Mouse (Mus musculus): ENCODE measurements around the gene Ten1. TPM values are rescaled to one million over a fixed set of nuclear protein-coding genes. Genes with fewer than 3 reads are reported as not detected.
A peak's percentile ranks its signal among the peaks of the same experiment; 100 is the strongest.

The Ten1 gene
- polyA plus RNA-seq, 1 experiment from 2014 or later: 38.4 TPM

DNA sequence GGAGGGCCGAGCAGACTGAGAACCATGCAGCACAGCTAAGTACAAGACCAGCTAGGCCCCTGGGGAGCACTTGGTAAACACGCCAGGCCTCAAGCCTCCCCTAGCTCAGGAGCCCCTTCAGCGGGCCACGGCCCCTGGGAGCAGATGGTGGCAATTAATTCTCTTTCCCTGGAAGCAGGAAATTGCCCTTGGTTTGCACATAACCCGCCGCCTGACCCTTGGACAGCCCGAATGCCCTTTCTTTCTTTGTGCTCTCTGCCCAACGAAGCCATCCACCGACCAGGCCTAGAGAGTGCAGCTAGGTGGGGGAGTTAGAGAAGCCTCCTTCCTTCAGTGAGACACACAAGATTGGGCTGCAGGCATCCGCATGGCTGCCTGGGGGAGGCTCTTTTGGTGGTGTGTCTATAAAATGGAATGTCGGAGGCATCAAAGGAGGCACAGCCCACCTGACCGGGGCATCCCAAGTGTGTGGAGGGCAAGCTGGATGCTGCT is 43.1 kb downstream of the Ten1 start:
- ATAC-seq (ENCODE audit: low read depth): no peak
- H3K9me3 ChIP-seq (replicated peaks): no peaks in the 10 kb centered on the region
- H3K4me1 ChIP-seq (replicated peaks): peaks cover 17% of the 10 kb centered on the region
- peaks cover 37% of the 10 kb centered on the region for H3K36me3 ChIP-seq
- no peak overlapping the region for H3K27ac ChIP-seq
- DNase-seq: no peak
- H3K27me3 ChIP-seq: peaks cover 27% of the 10 kb centered on the region
- H3K9ac ChIP-seq: no peak overlapping the region
- no peak overlapping the region for H3K4me2 ChIP-seq
- WGBS (ENCODE audit: insufficient replicate concordance): 63% methylated on average over 12 of the region's 12 CpGs
- H3K4me3 ChIP-seq (replicated peaks): no peak overlapping the region

DNA sequence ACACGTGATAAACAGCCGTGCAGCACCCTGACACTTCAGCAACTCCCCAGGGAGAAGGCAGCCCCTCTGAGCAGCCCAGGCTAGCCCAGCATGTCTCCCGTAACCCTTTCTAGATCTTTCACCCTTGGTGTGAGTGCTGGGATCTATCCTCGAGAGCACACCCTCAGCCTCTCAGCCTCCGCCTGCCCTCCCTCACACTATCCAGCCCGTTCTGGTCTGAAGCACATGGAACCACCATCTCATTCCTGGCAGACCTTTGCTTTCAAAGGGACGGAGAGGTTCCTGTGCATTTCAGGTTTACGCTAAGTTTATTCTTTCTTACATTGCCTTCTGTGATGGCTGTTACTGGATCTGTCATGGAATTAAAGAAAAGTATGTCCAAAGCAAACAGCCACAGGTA is 45.9 kb downstream of the Ten1 start:
- H3K4me3 ChIP-seq (replicated peaks): no peak overlapping the region
- H3K27me3 ChIP-seq: 0 out of 2 replicates have a peak, but pooled peaks cover 4% of the 10 kb centered on the region
- H3K9ac ChIP-seq: no peak overlapping the region
- H3K4me2 ChIP-seq: no peak overlapping the region
- peaks cover 6% of the 10 kb centered on the region; the same call in 1 of the 2 replicates for H3K4me1 ChIP-seq (replicated peaks)
- no peaks in the 10 kb centered on the region for H3K9me3 ChIP-seq (replicated peaks)
- peaks cover 65% of the 10 kb centered on the region for H3K36me3 ChIP-seq
- ATAC-seq (ENCODE audit: low read depth) (no peak), DNase-seq (no peak)
- no peak overlapping the region for H3K27ac ChIP-seq
- 85% methylated on average over 8 of the region's 8 CpGs for WGBS (ENCODE audit: insufficient replicate concordance)

DNA sequence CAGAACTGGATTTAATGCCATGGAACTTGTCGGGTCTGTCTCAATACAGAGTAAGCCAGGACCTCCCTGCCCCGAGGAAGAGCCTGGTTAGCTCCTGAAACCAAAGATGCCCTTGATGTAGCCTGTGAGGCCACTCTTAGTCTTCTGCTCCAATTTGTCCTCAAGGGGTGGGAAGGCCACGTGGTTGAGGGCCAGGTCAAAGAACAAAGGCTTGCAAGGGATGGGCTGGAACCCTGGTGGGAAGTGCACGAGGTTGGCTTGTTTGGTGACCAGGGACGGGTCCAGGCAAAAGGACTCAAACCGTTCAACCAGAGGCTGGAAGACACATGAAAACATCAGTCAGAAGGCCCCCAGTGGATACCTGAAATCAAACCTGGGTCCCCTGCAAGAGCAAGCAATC is 47.0 kb downstream of the Ten1 start:
- Histone ChIP-seq H3K27ac (no peak overlapping the region), H3K36me3 (peaks cover 75% of the 10 kb centered on the region), H3K4me3 (replicated peaks) (no peak overlapping the region), H3K4me2 (no peak overlapping the region), H3K27me3 (no peaks in the 10 kb centered on the region), H3K9me3 (replicated peaks) (no peaks in the 10 kb centered on the region), H3K4me1 (replicated peaks) (peaks cover 6% of the 10 kb centered on the region; the same call in 1 of the 2 replicates), H3K9ac (no peak overlapping the region)
- WGBS (ENCODE audit: insufficient replicate concordance): 80% methylated on average over 6 of the region's 6 CpGs
- DNase-seq: no peak
- no peak for ATAC-seq (ENCODE audit: low read depth)

GRCm38 (mm10) chr11:116247502-116248222 is 49.0 kb downstream of the Ten1 start:
- no peaks in the 10 kb centered on the region for H3K9me3 ChIP-seq (replicated peaks)
- whole genome bisulfite sequencing (ENCODE audit: insufficient replicate concordance): 78% methylated on average over 14 of the region's 14 CpGs
- no peak for DNase-seq
- H3K4me2 ChIP-seq: no peak overlapping the region
- H3K4me3 ChIP-seq (replicated peaks): no peak overlapping the region
- H3K4me1 ChIP-seq (replicated peaks): no peaks in the 10 kb centered on the region
- no peak for ATAC-seq (ENCODE audit: low read depth)
- no peaks in the 10 kb centered on the region for H3K27me3 ChIP-seq
- no peak overlapping the region for H3K9ac ChIP-seq
- H3K36me3 ChIP-seq: peaks cover 95% of the 10 kb centered on the region
- H3K27ac ChIP-seq: no peak overlapping the region

GRCm38 (mm10) chr11:116250898-116251297 is 52.2 kb downstream of the Ten1 start:
- ATAC-seq (ENCODE audit: low read depth) (no peak), DNase-seq (no peak)
- Histone ChIP-seq H3K9ac (no peak overlapping the region), H3K4me2 (no peak overlapping the region), H3K27ac (no peak overlapping the region), H3K36me3 (peaks cover 97% of the 10 kb centered on the region), H3K4me1 (replicated peaks) (peaks cover 11% of the 10 kb centered on the region), H3K4me3 (replicated peaks) (no peak overlapping the region), H3K9me3 (replicated peaks) (no peaks in the 10 kb centered on the region), H3K27me3 (no peaks in the 10 kb centered on the region)
- WGBS (ENCODE audit: insufficient replicate concordance): 87% methylated on average over 8 of the region's 8 CpGs

DNA sequence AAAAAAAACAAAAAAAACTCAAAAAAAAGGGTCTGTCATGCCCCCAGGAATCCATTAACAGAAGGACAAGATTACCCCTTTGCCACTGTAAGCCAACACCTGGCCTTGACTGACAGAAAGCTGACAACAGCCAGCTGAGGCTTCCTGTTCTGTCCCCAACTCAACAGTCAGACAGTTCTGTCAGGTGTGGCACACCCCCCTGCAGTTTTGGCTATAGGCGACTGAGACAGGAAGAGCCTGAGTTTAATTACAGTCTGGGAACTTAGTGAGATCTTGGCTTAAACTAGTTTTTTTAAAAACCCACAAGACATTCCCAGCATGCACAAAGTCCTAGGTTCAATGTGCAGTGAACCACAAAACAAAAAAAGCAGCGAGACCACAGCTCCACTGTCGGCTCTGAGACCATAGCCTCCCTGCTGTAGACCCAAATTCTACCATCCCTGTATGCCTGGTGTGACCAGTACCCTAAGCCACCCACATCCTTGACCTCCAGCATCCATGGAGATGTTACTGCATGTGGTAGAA is 54.5 kb downstream of the Ten1 start:
- no peak overlapping the region for H3K27ac ChIP-seq
- H3K27me3 ChIP-seq: no peaks in the 10 kb centered on the region
- DNase-seq: no peak
- ATAC-seq (ENCODE audit: low read depth): no peak
- H3K9ac ChIP-seq: no peak overlapping the region
- 66% methylated on average over 3 of the region's 3 CpGs for WGBS (ENCODE audit: insufficient replicate concordance)
- no peak overlapping the region for H3K4me2 ChIP-seq
- no peaks in the 10 kb centered on the region for H3K9me3 ChIP-seq (replicated peaks)
- H3K36me3 ChIP-seq: peaks cover 97% of the 10 kb centered on the region
- H3K4me1 ChIP-seq (replicated peaks): peaks cover 17% of the 10 kb centered on the region
- no peak overlapping the region for H3K4me3 ChIP-seq (replicated peaks)

- H3K4me2 ChIP-seq: no peak overlapping the region
- no peak overlapping the region for H3K9ac ChIP-seq
- H3K36me3 ChIP-seq: peaks cover 97% of the 10 kb centered on the region
- peaks cover 22% of the 10 kb centered on the region for H3K4me1 ChIP-seq (replicated peaks)
- peak overlapping the region; percentile 41; the same call in 1 of the 2 replicates for H3K27ac ChIP-seq
- no peaks in the 10 kb centered on the region for H3K9me3 ChIP-seq (replicated peaks)
- WGBS (ENCODE audit: insufficient replicate concordance): 39% methylated on average over 9 of the region's 9 CpGs
- H3K4me3 ChIP-seq (replicated peaks): no peak overlapping the region
- ATAC-seq (ENCODE audit: low read depth) (no peak), DNase-seq (no peak)
- H3K27me3 ChIP-seq: no peaks in the 10 kb centered on the region
Measured at GRCm38 (mm10) chr11:116254627-116255026, 56.0 kb downstream of the Ten1 start.

DNA sequence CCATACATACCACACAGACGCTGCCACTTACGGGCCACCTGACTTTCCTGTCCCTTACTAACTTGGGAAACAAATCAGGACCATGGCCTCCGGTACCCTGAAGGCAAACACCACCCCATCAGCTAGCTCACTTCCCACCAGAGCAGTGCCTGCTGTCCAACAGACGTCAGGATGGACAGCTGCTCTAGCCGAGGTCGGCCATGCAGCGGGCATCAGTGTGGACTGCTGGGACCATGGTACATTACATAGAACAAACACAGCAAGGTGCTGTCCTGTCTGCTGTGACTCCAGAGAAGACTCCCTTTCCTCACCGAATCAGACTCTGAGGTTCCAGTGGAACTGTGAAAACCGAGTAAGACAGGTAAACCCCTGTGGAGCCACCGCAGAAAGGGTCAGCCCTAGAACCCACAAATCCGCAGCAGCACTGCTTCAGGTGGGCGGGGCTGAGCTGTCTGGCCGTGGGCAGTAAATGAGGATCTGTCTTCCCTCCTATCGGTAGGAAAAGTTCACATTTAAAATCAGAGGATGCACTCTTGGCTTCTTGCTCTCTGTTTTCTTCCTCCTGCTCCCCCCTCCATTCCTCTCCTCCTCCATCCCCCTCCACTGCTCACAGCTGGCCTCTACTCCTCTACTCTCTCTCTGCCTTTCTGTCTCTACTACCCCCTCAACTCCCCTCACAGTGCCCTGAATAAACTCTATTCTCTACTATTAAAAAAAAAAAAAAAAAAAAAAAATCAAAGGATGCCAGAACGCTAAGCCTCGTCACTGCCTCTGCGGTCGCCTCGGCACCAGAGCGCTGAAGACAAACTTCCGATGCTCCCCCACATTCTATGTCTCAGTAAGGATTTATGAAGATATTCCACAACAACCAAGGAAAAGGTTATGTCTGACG is 56.7 kb downstream of the Ten1 start:
- Histone ChIP-seq H3K4me2 (no peak overlapping the region), H3K9me3 (replicated peaks) (no peaks in the 10 kb centered on the region), H3K4me3 (replicated peaks) (no peak overlapping the region), H3K36me3 (peaks cover 97% of the 10 kb centered on the region), H3K9ac (no peak overlapping the region), H3K4me1 (replicated peaks) (peaks cover 29% of the 10 kb centered on the region), H3K27ac (peak overlapping the region; percentile 41), H3K27me3 (no peaks in the 10 kb centered on the region)
- no peak for DNase-seq
- no peak for ATAC-seq (ENCODE audit: low read depth)
- WGBS (ENCODE audit: insufficient replicate concordance): 64% methylated on average over 22 of the region's 22 CpGs

GRCm38 (mm10) chr11:116255982-116256675 is 57.5 kb downstream of the Ten1 start:
- H3K4me1 ChIP-seq (replicated peaks): peaks cover 32% of the 10 kb centered on the region
- H3K27ac ChIP-seq: no peak overlapping the region
- no peak overlapping the region for H3K4me3 ChIP-seq (replicated peaks)
- no peak overlapping the region for H3K9ac ChIP-seq
- DNase-seq: no peak
- peaks cover 97% of the 10 kb centered on the region for H3K36me3 ChIP-seq
- no peaks in the 10 kb centered on the region for H3K27me3 ChIP-seq
- 76% methylated on average over 9 of the region's 9 CpGs for WGBS (ENCODE audit: insufficient replicate concordance)
- ATAC-seq (ENCODE audit: low read depth): no peak
- H3K4me2 ChIP-seq: no peak overlapping the region
- no peaks in the 10 kb centered on the region for H3K9me3 ChIP-seq (replicated peaks)

DNA sequence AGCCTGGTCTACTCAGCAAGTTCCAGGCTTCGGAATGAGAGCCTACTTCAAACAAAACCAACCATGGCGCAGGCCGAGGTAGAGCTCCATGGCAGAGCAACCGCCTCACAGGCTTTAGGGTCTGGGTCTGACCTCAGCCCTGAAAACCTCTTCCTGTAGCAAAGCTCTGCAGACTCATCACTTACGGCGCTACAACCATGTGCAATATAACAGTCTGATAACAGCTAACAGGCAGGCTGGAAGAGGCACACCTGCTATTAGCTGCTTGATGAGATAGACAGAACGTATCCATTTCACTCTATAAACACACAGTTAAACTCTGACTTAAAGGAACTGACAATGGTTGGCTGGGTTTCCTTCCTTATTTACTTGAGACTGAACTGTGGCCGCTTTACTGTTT is 60.8 kb downstream of the Ten1 start:
- 56% methylated on average over 8 of the region's 8 CpGs for WGBS (ENCODE audit: insufficient replicate concordance)
- Histone ChIP-seq H3K4me2 (no peak overlapping the region), H3K4me3 (replicated peaks) (no peak overlapping the region), H3K36me3 (peaks cover 98% of the 10 kb centered on the region), H3K9me3 (replicated peaks) (no peaks in the 10 kb centered on the region), H3K4me1 (replicated peaks) (peaks cover 32% of the 10 kb centered on the region), H3K27ac (no peak overlapping the region), H3K27me3 (no peaks in the 10 kb centered on the region), H3K9ac (no peak overlapping the region)
- DNase-seq (no peak), ATAC-seq (ENCODE audit: low read depth) (peak; percentile 49; the same call in 1 of the 2 replicates)

GRCm38 (mm10) chr11:116260259-116260658 is 61.6 kb downstream of the Ten1 start:
- H3K36me3 ChIP-seq: peaks cover 97% of the 10 kb centered on the region

More at GRCm38 (mm10) chr11:116260259-116260658, 61.6 kb downstream of the Ten1 start:
- no peaks in the 10 kb centered on the region for H3K9me3 ChIP-seq (replicated peaks)
- no peak overlapping the region for H3K4me2 ChIP-seq
- H3K4me3 ChIP-seq (replicated peaks): no peak overlapping the region
- H3K9ac ChIP-seq: no peak overlapping the region
- DNase-seq (no peak), ATAC-seq (ENCODE audit: low read depth) (no peak)
- WGBS (ENCODE audit: insufficient replicate concordance): 79% methylated on average over 7 of the region's 7 CpGs
- H3K4me1 ChIP-seq (replicated peaks): peaks cover 27% of the 10 kb centered on the region
- H3K27ac ChIP-seq: no peak overlapping the region
- H3K27me3 ChIP-seq: no peaks in the 10 kb centered on the region
